Mouse (Mus musculus) bone marrow macrophage, adult 2 months (primary cell): Measurements from ENCODE around the gene Zfp36l1.

ENCODE experiments used
- CTCF ChIP-seq: IDR thresholded peaks from 2 replicates; pipeline ENCODE4 v1.5.1; 2012; ENCODE audit warnings: low read depth, mild to moderate bottlenecking, low read length, moderate library complexity
- POLR2A ChIP-seq: IDR thresholded peaks from 2 replicates; pipeline ENCODE4 v1.6.1; 2012; ENCODE audit warnings: mild to moderate bottlenecking, low read depth, low read length, borderline replicate concordance

DNA sequence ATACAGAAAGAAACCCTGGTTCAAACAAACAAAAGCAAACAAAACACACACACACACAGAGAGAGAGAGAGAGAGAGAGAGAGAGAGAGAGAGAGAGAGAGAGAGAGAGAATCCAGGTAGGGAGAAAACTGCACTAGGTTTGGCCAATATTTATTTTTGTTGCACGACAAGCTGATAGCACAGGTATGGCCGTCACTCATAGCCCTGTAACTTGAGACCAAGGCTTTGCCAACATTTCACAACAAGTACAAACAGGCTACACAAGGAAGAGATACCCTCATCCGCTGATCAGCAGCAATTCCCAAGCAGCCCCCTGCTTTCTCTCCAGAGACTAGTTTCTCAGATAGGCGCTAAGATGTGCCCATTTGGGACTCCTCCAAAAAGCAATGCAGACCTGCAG, 9.7 kb downstream of the Zfp36l1 start:
- TF ChIP-seq POLR2A: no peak
- TF ChIP-seq CTCF: no peak
